Mouse (Mus musculus) CD4-positive helper T cell, adult 2 months (primary cell): ENCODE measurements around the gene Comt.
A peak's percentile ranks its signal among the peaks of the same experiment; 100 is the strongest.

Experiments
- DNase-seq: peaks from one replicate; pipeline ENCODE4 v3.0.0-alpha.2; 2012; ENCODE audit warnings: low read depth, missing footprints, low spot score

Comt gene

DNA sequence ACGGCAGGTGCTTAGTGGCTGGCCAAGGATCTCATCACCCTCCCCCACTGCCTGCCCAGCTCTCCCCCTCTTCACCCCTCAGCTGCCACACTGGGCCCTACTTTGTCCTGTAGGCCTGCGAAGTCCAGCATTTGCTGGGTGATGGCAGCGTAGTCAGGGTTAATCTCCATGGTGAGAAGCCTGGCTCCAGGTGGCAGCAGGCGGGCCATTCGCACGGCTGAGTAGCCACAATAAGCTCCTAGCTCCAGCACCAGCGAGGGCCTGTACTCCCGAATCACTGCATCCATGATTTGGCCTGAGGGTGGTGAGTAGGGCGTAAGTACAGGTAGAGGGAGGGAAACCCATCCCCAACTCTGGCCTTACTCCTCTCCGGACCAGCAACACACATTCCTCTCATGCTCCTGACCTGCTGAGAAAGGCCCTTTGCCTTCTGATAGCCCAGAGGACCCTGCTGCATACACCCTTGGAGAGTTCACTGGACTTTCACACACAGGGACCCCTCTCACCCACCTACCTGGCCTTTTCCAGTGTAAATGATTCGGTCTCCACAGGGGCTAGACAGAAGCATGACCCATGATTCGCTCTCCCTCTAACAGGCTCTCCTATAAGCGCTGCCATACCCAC lies 15.5 kb downstream of the Comt start:
- DNase-seq, result no peak

DNA sequence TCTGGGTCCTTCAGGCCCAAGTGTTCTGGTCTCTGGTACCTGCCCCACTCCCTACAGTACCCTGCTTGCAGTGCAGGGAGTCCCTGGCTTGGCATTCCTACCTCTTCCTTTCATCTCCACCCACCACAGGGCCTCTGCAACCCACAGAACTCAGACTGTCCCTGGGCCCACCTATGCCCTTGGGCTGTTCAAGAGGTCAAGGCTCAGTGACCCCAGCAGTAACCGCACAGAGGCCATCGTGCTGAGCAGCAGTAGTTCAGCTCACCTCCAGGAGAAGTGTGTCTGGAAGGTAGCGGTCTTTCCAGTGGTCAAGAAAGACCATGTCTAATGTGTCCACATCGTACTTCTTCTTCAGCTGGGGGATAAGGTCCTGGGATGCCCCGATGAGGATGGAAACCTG lies 16.2 kb downstream of the Comt start:
- DNase-seq, result no peak

DNA sequence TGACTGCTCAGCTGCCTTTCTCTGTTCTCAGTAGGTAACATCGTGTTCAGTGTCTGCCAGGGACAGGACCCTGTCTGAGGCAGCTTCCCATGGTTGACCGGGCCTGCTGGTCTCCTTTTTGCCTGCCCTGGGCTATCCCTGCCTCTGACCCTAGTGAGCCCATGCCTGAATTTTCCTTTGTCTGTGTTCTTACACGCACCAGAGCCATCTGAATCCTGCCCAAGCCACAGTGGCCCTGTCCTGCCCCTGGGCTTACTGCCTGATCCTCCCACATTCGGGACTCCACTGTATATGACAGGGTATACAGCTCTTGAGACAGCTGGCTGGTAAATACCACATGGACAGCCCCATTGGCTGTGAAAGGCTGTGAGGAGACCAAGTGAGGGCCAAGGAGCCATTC lies 16.9 kb downstream of the Comt start:
- no peak for DNase-seq

DNA sequence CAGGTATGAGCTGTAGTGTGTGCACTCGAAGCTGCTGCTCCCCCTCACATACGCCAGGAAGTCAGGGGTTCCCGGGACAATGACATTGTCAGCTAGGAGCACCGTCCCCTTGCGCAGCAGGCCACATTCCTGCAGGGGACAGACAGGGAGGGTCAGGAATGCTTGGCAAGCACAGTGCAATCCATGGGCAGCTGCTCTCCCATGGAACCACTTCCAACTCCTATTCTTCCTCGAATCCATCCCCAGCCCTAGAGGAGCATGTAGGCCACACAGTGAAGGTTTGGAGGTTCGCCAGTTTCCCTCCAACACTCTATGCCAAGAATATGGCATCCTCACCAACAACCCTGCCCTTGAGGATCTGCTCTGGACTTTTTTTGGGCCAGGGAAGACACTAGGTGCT lies 18.7 kb downstream of the Comt start:
- no peak for DNase-seq

DNA sequence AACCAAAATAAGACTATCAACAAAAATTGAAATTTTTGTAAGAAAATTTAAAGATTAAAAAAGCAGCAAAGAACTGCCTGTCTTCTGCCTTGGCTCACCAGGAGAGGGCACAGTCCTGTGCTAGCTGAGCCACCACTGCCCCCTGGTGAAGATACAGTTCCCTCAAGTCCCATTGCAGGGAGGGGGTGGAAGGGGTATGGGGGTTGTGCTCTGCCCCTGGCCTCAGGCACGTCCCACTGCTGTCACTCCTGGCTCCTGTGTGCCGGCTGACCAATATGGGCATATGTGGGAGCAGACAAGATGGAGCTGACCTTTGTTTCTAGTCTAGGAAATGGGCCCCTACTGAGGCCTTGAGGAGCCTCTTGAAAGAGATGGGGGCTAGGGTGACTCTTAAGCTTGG lies 20.4 kb downstream of the Comt start:
- peak; percentile 53 for DNase-seq

DNA sequence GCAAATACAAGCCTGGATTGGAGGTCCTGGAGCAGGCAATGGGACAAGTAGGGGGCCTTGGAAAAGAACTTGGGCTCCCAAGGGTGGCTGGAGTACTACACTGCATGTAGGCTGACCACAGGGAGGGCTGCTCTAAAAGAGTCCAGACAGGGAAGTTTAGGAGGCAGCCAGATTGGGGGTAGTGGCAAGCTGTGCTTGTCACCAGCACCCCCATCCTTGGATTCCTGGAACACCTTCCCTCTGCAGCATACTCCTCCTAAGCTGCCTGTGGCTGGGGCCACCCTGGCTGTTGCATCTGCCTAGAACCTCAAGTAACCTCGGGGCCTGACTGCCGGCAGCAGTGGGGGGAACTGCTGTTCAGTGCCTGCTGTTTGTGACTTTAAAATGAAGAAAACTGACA lies 20.8 kb downstream of the Comt start:
- no peak for DNase-seq

DNA sequence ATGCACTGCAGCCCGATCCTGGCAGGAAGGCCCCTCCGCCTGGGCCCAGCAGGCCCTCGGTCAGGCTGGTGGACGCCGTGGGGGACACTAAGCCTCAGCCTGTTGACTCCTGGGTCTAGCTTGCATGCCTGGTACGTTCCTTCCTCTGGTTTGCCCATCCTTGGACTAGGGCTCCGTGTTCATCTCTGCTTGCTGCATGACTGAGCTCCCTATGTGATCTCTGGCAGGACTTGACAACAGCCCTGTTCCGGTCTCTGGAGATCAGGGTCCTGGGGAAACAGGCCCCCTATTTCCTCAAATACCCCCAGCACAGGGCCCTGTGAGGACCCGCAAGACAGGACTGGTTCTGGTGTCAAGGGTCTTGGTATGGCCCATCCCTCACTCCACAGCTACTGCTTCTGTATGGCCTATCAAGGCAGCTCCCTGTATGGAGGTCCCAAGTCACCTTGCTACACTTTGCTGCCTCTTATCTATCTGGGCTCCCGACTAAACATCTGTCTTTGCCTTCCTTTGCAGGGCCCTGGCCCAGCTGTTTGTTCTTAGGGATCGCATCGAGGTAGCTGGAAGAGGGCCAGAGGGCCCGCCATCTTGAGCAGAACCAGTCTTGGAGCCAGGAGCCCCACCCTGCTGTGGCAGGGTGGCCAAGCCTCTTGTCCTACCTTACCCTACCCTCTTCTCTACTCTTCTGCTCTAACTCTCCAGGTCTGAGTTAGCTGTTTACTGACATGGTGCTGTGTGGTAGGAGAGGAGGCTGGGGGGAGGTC lies 21.4 kb downstream of the Comt start:
- no peak for DNase-seq

DNA sequence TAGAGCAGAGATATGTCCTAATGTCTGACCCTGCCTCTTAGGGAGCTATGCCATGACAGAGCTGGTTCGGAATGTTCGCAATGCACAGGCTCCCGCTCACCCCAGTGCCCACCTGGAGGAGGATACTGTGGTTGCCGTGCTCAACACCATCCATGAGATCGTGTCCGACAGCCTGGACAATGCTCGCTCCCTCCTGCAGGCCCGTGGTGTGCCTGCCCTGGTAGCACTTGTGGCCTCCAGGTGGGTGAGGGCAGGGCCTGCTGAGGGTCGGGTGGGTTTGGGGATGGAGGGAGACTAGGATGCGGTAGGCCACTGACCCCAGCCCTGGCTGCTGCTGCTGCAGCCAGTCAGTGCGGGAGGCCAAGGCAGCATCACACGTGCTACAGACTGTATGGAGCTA lies 23.4 kb downstream of the Comt start:
- no peak for DNase-seq

DNA sequence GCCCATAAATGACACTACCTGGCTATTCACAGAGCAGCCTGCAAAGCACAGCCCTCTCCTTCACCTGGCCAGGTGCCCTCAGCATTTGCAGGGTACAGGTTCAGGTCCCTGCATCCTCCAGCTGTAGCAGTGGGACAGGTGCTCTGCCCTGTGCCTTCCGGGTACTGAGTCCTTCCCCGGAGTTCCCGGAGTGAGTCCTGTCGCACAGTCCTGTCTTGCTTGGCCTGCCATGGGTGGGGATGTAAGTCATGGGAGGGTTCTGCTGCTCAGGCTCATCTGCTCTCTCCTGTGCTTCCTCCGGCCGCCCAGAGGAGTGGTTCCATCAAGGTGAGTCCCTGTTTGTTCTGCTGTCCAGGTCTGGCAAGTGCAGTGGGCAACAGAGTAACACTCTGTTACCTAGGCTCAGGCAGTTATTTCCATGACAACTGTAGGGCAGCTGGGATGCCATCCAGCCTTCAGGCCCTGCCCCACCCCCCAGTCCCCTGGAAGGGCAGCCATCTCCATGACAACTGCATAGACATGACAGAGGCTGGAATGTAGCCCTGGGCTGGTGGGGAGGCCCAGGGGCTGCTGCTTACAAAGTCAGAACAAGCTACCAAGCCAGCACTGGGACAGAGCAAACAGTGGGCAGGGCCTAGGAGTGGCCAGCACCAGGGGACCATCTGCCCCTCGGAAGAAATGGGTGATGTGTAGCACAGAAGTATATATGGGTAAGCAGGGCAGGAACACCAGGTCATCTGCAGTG lies 26.0 kb downstream of the Comt start:
- no peak for DNase-seq

DNA sequence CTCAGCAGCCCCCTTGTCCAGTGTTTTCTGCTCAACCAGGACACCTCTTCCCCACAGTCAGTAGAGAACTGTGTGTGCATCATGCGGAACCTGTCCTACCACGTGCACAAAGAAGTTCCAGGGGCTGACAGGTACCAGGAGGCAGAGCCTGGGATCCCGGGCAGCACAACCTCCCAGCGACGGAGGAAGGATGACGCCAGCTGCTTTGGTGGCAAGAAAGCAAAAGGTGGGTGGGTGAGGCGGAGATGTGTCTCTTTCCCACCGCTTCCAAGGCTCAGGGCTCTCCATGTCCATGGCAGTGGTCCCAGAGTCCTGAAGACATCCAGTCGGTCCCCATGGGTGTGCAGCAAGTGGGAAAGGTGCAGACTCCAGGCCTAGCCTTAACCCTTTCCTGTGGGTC lies 26.6 kb downstream of the Comt start:
- DNase-seq, result no peak

DNA sequence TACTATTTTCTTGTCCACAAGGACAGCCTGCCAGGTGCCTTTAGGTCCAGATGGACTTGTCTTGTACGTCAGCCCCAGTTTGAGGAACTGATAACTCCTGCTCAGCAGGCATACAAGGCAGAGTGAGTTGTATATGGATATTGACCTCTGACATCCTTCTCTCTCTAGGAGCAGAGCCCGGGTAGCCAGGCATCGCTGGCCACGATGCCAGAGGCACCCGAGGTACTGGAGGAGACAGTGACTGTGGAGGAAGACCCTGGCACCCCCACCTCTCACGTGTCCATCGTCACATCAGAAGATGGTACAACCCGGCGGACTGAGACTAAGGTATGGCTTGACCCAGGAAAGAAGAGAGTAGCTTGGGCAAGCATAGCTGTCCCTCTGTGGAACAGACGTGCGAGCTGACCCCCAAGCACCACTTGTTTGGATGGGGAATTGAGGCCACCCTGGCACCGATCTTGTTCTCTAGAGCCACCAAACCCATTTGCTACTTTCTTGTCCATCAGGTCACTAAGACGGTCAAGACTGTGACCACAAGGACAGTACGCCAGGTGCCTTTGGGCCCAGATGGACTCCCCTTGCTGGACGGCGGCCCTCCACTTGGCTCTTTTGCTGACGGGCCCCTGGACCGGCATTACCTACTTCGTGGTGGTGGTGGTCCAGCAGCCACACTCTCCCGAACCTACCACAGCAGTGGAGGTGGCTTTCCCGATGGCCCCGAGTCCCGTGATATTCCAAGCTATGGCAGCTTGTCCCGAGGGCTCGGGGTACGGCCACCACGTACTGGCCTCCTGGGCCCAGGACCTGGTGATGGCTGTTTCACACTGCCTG lies 29.6 kb downstream of the Comt start:
- no peak for DNase-seq

DNA sequence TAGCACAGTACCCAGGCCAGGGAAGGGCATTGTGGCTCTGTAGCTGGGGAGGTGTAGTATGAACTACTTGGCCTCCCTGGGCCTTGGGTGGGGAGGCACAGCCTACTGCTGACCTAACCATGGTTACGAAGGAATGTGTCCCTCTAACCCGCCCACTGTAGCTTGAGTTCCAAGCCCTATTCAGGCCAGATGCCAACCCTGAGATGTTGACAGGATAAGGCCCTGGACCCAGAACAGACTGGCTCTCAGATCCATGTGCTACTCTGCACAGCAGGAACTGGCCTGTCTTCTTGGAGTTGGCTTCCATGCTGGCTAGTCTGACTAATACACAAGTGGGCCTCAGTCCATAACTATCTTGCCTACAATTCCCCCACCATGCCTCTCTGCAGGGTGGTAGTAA lies 30.5 kb downstream of the Comt start:
- no peak for DNase-seq

DNA sequence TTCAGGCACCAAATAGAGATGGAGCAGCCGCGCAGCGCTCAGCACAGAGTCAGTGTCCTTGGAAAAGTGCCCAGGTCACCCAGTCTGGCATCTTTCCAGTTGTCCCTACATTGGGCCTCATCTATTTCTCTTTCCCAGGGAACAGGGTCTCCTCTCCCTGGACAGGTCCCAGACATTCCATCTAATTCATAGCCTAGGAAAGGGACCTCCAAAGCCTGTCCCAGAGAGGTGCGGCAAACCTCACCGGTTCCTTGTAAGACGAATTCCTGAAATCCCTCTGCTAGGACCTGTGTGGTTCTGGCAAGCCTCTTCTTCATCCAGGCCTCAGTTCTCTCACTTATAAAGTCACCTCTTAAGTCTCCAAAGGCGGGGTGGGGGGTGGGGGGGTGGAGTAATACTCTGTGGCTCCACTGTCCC lies 31.0 kb downstream of the Comt start:
- DNase-seq, result no peak

DNA sequence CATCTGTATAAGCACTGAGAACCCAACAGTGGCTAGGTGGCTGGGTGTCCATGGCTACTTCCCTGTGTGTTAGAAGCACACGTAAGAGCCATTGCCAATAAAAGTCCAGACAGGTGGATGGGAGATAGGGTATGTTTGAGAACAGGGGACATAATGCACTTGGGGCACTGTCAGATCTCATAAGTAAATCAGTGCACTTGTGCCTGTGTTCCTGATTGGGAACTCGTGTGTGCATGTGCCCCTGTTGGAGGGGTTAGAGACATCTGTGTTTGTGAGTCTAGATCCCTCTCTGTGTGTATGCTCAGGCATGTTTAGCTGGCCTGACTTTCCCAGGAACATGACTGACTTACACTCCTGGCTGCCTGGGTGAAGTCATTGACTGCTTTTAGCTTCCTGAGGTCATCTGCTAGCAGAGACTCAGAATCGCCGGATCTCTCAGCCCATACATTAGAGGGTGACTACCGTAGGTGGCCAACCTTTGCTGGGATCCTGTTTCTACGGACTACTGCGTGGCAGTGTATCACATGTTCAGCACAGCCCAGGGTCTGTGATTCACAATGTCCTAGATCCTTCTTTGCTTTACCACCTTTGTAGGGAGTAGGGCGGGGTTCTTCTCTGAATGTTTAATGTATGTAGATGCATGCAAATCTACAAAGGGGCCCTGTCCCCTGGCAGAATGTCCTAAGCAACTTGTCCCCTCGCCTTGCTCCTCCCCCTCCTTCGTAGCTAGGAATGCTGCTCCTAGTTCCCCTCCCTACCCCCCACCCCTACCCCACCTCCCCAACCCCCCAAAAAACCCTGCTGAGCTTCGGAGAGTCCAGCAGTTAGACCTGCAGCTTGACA lies 31.7 kb downstream of the Comt start:
- no peak for DNase-seq

DNA sequence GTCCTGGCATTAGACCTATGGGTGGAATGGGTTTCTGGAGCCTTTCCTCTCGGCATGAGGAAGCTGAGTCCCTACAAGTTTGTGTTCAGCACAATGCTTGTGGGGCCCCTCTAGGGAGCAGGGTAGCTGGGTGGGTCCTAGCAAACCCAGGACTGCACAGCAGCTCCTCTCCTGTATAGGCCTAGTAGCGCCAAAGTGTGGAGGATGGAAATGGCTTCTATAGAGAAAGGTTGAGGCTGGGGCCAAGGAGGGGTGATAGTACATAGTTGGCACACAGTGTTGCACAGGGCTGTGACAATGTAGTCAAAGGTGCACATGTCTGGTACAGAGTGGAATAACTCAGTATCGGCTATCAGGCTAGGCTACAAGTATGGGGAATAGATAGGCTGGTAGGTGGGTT lies 32.6 kb downstream of the Comt start:
- no peak for DNase-seq

DNA sequence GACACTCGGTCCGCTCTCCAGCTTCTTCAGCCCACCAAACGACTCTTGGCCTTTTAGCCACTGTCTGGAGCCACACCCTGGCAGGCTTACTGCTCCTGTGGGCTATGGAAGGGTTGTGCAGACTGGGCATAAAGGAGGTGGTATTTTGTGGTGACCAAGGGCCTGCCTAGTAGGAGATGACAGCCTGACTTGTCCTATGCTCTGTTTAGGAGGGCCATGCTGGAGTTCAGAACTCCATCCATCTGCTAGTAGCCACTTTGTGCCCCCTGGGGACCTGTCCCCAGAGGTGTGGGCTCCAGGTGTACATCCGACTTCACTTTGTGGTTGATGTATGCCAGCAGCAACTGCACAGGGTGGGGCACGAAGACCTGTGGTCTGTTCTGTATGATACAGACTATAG lies 33.1 kb downstream of the Comt start:
- DNase-seq, result no peak

DNA sequence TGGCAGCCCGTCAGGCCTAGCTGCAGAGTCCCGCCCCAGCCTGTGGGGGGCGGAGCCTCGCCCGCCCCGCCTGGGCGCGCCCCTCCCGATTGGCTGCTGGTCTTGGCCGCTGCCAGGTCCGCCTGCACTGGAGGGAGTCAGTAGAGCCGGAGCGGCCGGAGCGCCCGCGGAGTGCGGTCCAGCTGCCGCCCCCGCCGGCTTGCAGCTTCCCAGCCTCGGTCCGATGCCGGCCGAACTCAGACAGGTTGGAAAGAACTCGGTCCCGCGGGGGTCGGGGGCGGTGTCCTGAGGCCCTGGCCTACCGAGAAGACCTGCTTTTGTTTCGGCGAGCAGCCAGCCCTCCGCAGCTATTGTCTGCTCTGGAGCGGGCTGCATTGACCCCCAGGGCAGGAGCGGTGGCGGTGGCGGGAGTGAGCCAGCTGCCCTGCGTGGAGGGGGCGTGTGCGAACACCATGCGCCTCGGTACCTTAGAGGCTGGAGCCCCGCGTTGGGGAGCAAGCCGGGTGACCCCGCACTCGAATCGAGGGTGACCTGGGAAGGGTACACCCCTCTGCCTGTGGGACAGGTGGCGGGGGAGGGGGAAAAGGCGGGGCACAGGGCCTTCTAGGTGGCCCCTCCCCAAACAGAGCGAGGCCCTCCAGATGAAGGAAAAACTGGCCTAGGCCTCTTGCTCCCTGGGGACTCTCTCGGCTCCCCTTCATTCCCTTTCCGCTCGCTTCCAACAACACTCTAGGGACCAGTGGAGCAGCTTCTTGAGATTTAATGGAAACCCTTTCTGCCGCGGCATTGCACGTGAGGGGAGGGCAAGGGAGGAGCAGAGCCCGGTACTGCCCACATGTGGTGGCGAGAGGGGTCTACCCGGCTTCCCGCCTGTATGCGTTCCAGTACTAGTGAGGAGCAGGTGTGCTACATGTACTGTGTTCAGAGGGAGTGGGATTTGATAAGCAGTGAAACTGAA lies 33.9 kb downstream of the Comt start:
- DNase-seq, result peak; percentile 80

DNA sequence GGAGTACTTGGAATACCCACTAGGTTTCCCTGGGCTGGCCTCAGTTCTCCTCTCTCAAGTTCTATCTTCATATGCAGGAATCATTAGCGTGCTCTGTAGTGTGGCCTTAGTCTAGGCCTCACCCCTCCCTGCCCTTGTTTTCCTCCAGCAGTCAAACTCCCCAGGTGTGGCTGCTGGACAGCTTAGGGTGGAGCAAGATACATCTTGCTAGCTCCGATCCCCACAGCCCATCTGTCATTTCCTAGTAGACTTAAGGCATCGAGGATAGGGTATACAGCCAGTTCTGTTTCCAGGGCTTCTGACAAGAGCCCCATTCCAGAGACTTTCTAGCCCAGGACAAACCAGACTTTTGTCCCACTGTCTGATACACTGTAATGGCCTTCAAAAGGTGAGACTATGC lies 34.9 kb downstream of the Comt start:
- DNase-seq, result no peak

DNA sequence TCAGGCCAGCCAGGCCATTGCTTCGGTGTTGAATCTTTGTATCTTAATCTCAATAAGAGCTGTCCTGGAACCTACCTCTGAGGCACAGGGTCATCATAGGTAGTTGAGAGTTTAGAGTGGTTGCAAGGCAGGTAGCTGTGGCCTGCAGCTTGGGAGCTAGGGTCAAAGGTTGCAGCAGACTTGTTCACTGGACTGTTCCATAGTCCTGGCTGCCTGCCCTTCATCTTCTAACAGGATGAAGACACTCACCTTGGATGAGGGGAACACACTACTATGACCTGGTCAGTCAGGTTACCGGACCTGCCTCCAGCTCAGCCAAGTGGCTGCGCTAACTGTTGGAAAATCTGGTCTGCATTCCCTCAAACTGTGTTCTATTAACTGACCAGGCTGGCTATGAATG lies 35.5 kb downstream of the Comt start:
- DNase-seq, result no peak

DNA sequence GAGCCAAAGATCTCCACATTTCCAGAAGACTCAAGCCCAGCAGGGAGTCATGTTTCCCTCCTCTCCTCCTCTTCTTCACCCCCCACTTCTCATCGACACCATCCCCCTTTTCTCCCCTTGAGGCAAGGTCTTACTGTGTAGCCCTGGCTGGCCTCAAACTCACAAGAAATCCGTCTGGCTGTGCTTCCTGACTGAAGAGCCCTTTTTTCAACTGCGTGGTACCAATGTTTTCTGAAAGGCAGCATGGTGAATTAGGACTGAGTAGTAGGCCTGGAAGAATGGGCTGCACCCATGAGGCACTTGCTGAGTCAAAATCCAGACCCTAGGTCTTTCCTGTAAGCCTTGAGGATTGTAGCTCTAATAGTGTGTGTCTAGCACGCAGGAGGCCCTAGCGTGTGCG lies 36.3 kb downstream of the Comt start:
- DNase-seq, result no peak
